Mouse (Mus musculus) liver, adult 2 months (tissue): ENCODE results near the gene Sept10. TPM values are rescaled to one million over a fixed set of nuclear protein-coding genes. Genes with fewer than 3 reads are reported as not detected.

Source experiments
- DNase-seq: peaks from one replicate; pipeline ENCODE4 v3.0.0-alpha.2; 2011; ENCODE audit warnings: low read depth, low spot score; ENCODE audit errors: extremely low read depth
- H3K27ac ChIP-seq: fragments of 200-500 bp; replicated peaks from 2 replicates; pipeline ENCODE4 v1.5.1; 2012; ENCODE audit warnings: low read depth, mild to moderate bottlenecking, control low read depth, inconsistent platforms, low read length; ENCODE audit not compliant: insufficient read depth
- H3K27me3 ChIP-seq: fragments of 200-500 bp; 2 replicates; pipeline ENCODE4 v1.6.1; 2012; ENCODE audit warnings: mild to moderate bottlenecking, moderate library complexity, low read length, inconsistent platforms; ENCODE audit not compliant: control insufficient read depth, insufficient read depth
- H3K36me3 ChIP-seq: fragments of 200-500 bp; 2 replicates; pipeline ENCODE4 v1.6.1; 2012; ENCODE audit warnings: low read length, inconsistent platforms; ENCODE audit not compliant: control insufficient read depth, insufficient read depth
- H3K4me1 ChIP-seq: fragments of 200-500 bp; 2 replicates; pipeline ENCODE4 v1.6.1; 2011; ENCODE audit warnings: low read length; ENCODE audit not compliant: control insufficient read depth, insufficient read depth
- H3K4me3 ChIP-seq: fragments of 200-500 bp; 2 replicates; pipeline ENCODE4 v1.5.1; 2011; ENCODE audit warnings: low read depth, mild to moderate bottlenecking, control low read depth, low read length, moderate library complexity; ENCODE audit not compliant: insufficient read depth
- H3K79me2 ChIP-seq: fragments of 200-500 bp; 2 replicates; pipeline ENCODE4 v1.6.1; 2012; ENCODE audit warnings: inconsistent platforms, mild to moderate bottlenecking, low read length, moderate library complexity; ENCODE audit not compliant: control insufficient read depth, insufficient read depth
- H3K9ac ChIP-seq: fragments of 200-500 bp; 2 replicates; pipeline ENCODE4 v1.6.1; 2012; ENCODE audit warnings: low read depth, mild to moderate bottlenecking, control low read depth, inconsistent platforms, low read length
- CTCF ChIP-seq: fragments of 200-500 bp; IDR thresholded peaks from 2 replicates; pipeline ENCODE4 v1.5.1; 2011; ENCODE audit warnings: low read depth, low read length, control low read depth
- POLR2A ChIP-seq: fragments of 200-500 bp; IDR thresholded peaks from 2 replicates; pipeline ENCODE4 v1.6.1; 2011; ENCODE audit warnings: low read length, control low read depth; ENCODE audit not compliant: insufficient read depth; ENCODE audit errors: extremely low read depth
- WGBS: fragments of 180-500 bp; shearing (Covaris S2); methylation state at CpG from one replicate; pipeline ENCODE4 v1.1.7; 2018; 5-methylcytosine and 5-hydroxymethylcytosine counted together
- polyA plus RNA-seq: library from polyadenylated mRNA; depleted of rRNA; stranded (reverse); fragments of >200 nt; gene quantifications from 2 replicates; pipeline ENCODE4 v1.2.3, GENCODE M21; 2012
- total RNA-seq: library from RNA; depleted of rRNA; stranded (reverse); fragments of >200 nt; gene quantifications from 2 replicates; pipeline ENCODE4 v1.2.3, GENCODE M21; 2014

The Sept10 gene
- total and polyA plus RNA-seq, 2 experiments: 6.7 to 18.7 TPM

DNA sequence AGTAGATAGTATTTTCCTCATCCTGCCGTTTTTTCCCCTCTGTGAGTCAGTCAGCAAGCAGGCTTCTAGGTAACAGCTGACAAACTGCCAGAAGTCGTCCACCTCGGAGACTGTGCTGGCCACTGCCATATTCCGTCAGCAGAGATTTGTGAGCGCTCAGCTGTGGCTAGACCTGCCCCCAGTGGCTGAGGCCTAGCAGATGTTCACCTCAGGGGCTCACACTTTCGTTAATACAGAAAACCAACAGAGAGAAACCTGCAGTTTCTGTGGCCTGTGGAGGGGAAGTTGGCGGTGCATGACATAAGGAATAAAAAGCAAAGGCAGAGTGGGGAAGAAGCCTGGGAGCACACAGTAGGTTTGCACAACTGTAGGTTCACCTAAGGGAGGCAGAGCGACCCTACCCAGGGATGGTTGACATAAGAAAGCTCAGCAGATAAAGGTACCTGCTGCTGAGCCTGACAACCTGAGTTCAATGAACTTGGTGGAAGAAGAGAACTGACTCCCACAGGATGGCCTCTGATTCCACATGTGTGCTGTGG lies 32.0 kb upstream of the Sept10 start:
- H3K4me3 ChIP-seq: no peak overlapping the region
- DNase-seq: no peak
- H3K27me3 ChIP-seq: no peaks in the 10 kb centered on the region
- no peak overlapping the region for H3K9ac ChIP-seq
- H3K4me1 ChIP-seq: peaks cover 1% of the 10 kb centered on the region; the same call in 1 of the 2 replicates
- H3K79me2 ChIP-seq: no peaks in the 10 kb centered on the region
- no peaks in the 10 kb centered on the region for H3K36me3 ChIP-seq
- no peak overlapping the region for H3K27ac ChIP-seq
- WGBS: 91% methylated on average over 8 of the region's 8 CpGs
- TF ChIP-seq CTCF (no peak), POLR2A (no peak)

- Histone ChIP-seq H3K9ac (no peak overlapping the region), H3K4me1 (peaks cover 1% of the 10 kb centered on the region; the same call in 1 of the 2 replicates), H3K36me3 (no peaks in the 10 kb centered on the region), H3K4me3 (no peak overlapping the region), H3K27me3 (no peaks in the 10 kb centered on the region), H3K27ac (no peak overlapping the region), H3K79me2 (no peaks in the 10 kb centered on the region)
- DNase-seq: no peak
- TF ChIP-seq POLR2A (no peak), CTCF (no peak)
- 77% methylated on average over 8 of the region's 8 CpGs for WGBS
These were observed 30.7 kb upstream of the Sept10 start for GRCm38 (mm10) chr10:59252396-59252795.

DNA sequence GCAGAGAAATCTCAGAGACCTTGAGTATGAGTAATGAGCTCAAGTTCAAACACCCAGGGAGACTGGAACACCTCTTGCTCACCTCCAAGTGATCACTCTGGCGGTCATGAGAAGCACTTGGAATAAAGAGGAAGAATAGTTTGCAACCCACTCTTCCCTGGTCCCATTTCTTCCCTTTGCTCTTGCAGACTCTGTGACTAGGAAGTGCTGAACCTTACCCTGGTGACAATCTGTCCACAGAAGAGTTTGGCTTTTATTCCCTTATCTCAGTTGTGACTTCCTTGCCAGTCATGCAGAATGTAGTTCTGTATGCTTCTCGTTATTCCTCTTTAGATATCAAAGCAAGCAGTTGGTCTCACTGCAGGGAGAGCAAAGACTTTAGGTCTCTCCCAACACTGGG lies 30.3 kb upstream of the Sept10 start:
- H3K27me3 ChIP-seq: no peaks in the 10 kb centered on the region
- TF ChIP-seq POLR2A (no peak), CTCF (no peak)
- WGBS: 62% methylated on average over 2 of the region's 2 CpGs

GRCm38 (mm10) chr10:59250679-59251078 lies 29.0 kb upstream of the Sept10 start:
- no peak overlapping the region for H3K4me3 ChIP-seq
- H3K27me3 ChIP-seq: no peaks in the 10 kb centered on the region
- WGBS: 75% methylated on average over 2 of the region's 2 CpGs
- no peaks in the 10 kb centered on the region for H3K36me3 ChIP-seq
- TF ChIP-seq POLR2A (no peak), CTCF (no peak)
- DNase-seq: no peak
- peaks cover 1% of the 10 kb centered on the region; the same call in 1 of the 2 replicates for H3K4me1 ChIP-seq
- H3K9ac ChIP-seq: no peak overlapping the region
- H3K79me2 ChIP-seq: no peaks in the 10 kb centered on the region
- no peak overlapping the region for H3K27ac ChIP-seq

More for the DNA sequence above, 30.3 kb upstream of the Sept10 start:
- no peaks in the 10 kb centered on the region for H3K36me3 ChIP-seq
- no peak overlapping the region for H3K9ac ChIP-seq
- peaks cover 1% of the 10 kb centered on the region; the same call in 1 of the 2 replicates for H3K4me1 ChIP-seq
- no peak overlapping the region for H3K4me3 ChIP-seq
- DNase-seq: no peak
- no peaks in the 10 kb centered on the region for H3K79me2 ChIP-seq
- H3K27ac ChIP-seq: no peak overlapping the region

DNA sequence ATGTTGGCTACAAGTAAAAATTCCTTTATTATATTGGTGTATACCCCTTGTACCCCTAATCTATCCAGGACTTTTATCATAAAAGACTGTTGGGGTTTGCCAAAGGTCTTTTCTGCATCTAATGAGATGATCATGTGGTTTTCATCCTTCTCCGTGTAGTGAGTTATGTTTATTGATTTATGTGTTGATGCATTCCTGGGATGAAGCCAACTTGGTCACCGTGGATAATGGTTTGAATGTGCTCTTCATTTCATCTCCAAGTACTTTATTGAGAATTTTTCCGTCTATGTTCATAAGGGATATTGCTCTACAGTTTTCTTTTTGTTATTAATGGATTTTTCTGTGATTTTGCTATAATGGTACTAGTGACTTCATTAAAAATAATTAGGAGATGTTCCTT lies 27.9 kb upstream of the Sept10 start:
- DNase-seq: no peak
- no peak overlapping the region for H3K4me3 ChIP-seq
- WGBS: 72% methylated on average over 3 of the region's 3 CpGs
- no peaks in the 10 kb centered on the region for H3K27me3 ChIP-seq
- H3K36me3 ChIP-seq: no peaks in the 10 kb centered on the region
- no peaks in the 10 kb centered on the region for H3K79me2 ChIP-seq
- no peaks in the 10 kb centered on the region for H3K4me1 ChIP-seq
- no peak for TF ChIP-seq CTCF
- TF ChIP-seq POLR2A: no peak
- no peak overlapping the region for H3K9ac ChIP-seq
- H3K27ac ChIP-seq: no peak overlapping the region

DNA sequence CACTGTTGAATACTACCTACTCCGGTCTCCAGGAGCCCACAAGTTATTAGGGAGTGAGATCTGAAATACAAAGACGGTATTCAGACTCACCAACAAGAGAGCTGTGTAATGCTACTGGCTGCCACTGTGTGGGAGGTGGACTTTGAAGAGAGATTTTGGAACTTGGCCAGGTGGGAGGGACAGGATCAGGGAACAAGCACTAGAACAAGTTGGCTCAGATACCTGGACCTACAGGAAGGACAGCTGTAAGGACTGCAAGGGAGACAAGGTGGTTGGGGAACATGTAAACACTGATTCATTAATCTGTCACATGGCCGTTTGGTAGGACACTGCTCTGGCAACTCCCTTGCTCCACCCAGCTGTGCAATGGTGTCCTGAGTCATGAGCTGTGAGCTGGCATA lies 19.5 kb upstream of the Sept10 start:
- Histone ChIP-seq H3K4me3 (no peak overlapping the region), H3K36me3 (no peaks in the 10 kb centered on the region), H3K79me2 (no peaks in the 10 kb centered on the region), H3K27ac (no peak overlapping the region), H3K4me1 (no peaks in the 10 kb centered on the region), H3K9ac (no peak overlapping the region), H3K27me3 (no peaks in the 10 kb centered on the region)
- WGBS: 32% methylated on average over 3 of the region's 3 CpGs
- peak; percentile 85 for DNase-seq
- TF ChIP-seq CTCF (no peak; the same call in 1 of the 2 replicates), POLR2A (no peak)
